Mouse (Mus musculus) frontal cortex, adult (tissue): ENCODE measurements around the gene Gm43302.
"Not testable (repeated sequence)": the region's sequence is repeated elsewhere in the genome, so short reads cannot be mapped to it uniquely, and the experiment has no call there.

ENCODE experiments used
- ATAC-seq: cut with Nextera tagmentation; 2 replicates; pipeline ENCODE4 v1.9.2; 2017; ENCODE audit warnings: mild to moderate bottlenecking, moderate library complexity, mixed read lengths; ENCODE audit not compliant: low TSS enrichment

Gm43302 gene

GRCm38 (mm10) chr5:105199149-105199548, 94.3 kb downstream of the Gm43302 start:
- not testable (repeated sequence) for ATAC-seq

- ATAC-seq = not testable (repeated sequence)
Observed at GRCm38 (mm10) chr5:105197915-105198560, 95.5 kb downstream of the Gm43302 start.

- not testable (repeated sequence) for ATAC-seq
Observed at GRCm38 (mm10) chr5:105196308-105196707, 97.2 kb downstream of the Gm43302 start.

- ATAC-seq = not testable (repeated sequence)
Observed at GRCm38 (mm10) chr5:105192536-105192935, 101.0 kb downstream of the Gm43302 start.

GRCm38 (mm10) chr5:105181446-105181845, 112.0 kb downstream of the Gm43302 start:
- no peak for ATAC-seq
